Mouse (Mus musculus) intestine, postnatal 0 days (tissue): ENCODE results near the gene Cnn2. TPM values are rescaled to one million over a fixed set of nuclear protein-coding genes. Genes with fewer than 3 reads are reported as not detected.

Experiments used
- ATAC-seq: fragments of 200-750 bp; cut with Nextera tagmentation; 2 replicates; pipeline ENCODE4 v1.8.0; 2017; ENCODE audit warnings: mild to moderate bottlenecking, moderate TSS enrichment, moderate library complexity
- H3K27ac ChIP-seq: fragments of 300-500 bp; sonication (generic); 2 replicates; pipeline ENCODE4 v1.5.1; 2014; ENCODE audit warnings: mild to moderate bottlenecking, low read depth, low read length, moderate library complexity
- H3K27me3 ChIP-seq: fragments of 300-500 bp; sonication (generic); replicated peaks from 2 replicates; pipeline ENCODE4 v1.6.1; 2014; ENCODE audit warnings: low read length, mixed read lengths; ENCODE audit not compliant: control insufficient read depth, insufficient read depth
- H3K36me3 ChIP-seq: fragments of 300-500 bp; sonication (generic); 2 replicates; pipeline ENCODE4 v1.6.1; 2014; ENCODE audit warnings: mild to moderate bottlenecking, moderate library complexity; ENCODE audit not compliant: control insufficient read depth, insufficient read depth
- H3K4me1 ChIP-seq: fragments of 300-500 bp; sonication (generic); replicated peaks from 2 replicates; pipeline ENCODE4 v1.6.1; 2014; ENCODE audit warnings: antibody characterized with exemption, low read length, mixed read lengths; ENCODE audit not compliant: control insufficient read depth, insufficient read depth
- H3K4me2 ChIP-seq: fragments of 300-500 bp; sonication (generic); replicated peaks from 2 replicates; pipeline ENCODE4 v1.6.1; 2014; ENCODE audit warnings: low read depth, mild to moderate bottlenecking, moderate library complexity
- H3K4me3 ChIP-seq: fragments of 300-500 bp; sonication (generic); 2 replicates; pipeline ENCODE4 v1.5.1; 2014; ENCODE audit warnings: low read depth, low read length
- H3K9ac ChIP-seq: fragments of 300-500 bp; sonication (generic); 2 replicates; pipeline ENCODE4 v1.6.1; 2014; ENCODE audit warnings: mild to moderate bottlenecking, low read depth, low read length
- H3K9me3 ChIP-seq: fragments of 300-500 bp; sonication (generic); 2 replicates; pipeline ENCODE4 v1.6.1; 2016; ENCODE audit warnings: mixed run types; ENCODE audit not compliant: control insufficient read depth
- CTCF ChIP-seq: sonication (generic); IDR thresholded peaks from 2 replicates; pipeline ENCODE4 v1.5.1; 2016; ENCODE audit warnings: low read depth, mild to moderate bottlenecking, control low read depth, antibody characterized with exemption, moderate library complexity
- WGBS: fragments of 180-500 bp; shearing (Covaris S2); extraction: QIAGEN DNeasy Blood & Tissue Kit; methylation state at CpG from one replicate; pipeline ENCODE4 v1.1.7; 2014; 5-methylcytosine and 5-hydroxymethylcytosine counted together
- polyA plus RNA-seq: library from polyadenylated mRNA; unstranded; fragments of >200 nt; fragmentation: Nextera tagmentation; extraction: Ambion mirVana; gene quantifications from 2 replicates; pipeline ENCODE4 v1.2.1, GENCODE M21; 2015

The Cnn2 gene
- polyA plus RNA-seq, 1 experiment from 2014 or later: 109 TPM

GRCm38 (mm10) chr10:79974087-79974486 lies 14.3 kb upstream of the Cnn2 start:
- Histone ChIP-seq H3K36me3 (peaks cover 39% of the 10 kb centered on the region), H3K4me3 (no peak overlapping the region), H3K27me3 (peaks cover 23% of the 10 kb centered on the region), H3K9ac (no peak overlapping the region), H3K4me2 (no peak overlapping the region), H3K4me1 (no peaks in the 10 kb centered on the region), H3K27ac (no peak overlapping the region), H3K9me3 (no peaks in the 10 kb centered on the region)
- TF ChIP-seq CTCF: no peak
- WGBS: 91% methylated on average over 21 of the region's 21 CpGs
- no peak for ATAC-seq

GRCm38 (mm10) chr10:79974668-79975067 lies 13.7 kb upstream of the Cnn2 start:
- Histone ChIP-seq H3K4me2 (no peak overlapping the region), H3K27me3 (peaks cover 23% of the 10 kb centered on the region), H3K27ac (no peak overlapping the region), H3K36me3 (peaks cover 44% of the 10 kb centered on the region), H3K4me3 (no peak overlapping the region), H3K9me3 (no peaks in the 10 kb centered on the region), H3K9ac (no peak overlapping the region), H3K4me1 (no peaks in the 10 kb centered on the region)
- TF ChIP-seq CTCF: no peak
- ATAC-seq: no peak
- 86% methylated on average over 8 of the region's 8 CpGs for WGBS

GRCm38 (mm10) chr10:79976071-79976721 lies 12.2 kb upstream of the Cnn2 start:
- no peaks in the 10 kb centered on the region for H3K4me1 ChIP-seq
- 90% methylated on average over 28 of the region's 28 CpGs for WGBS

GRCm38 (mm10) chr10:79976722-79977107 lies 11.7 kb upstream of the Cnn2 start:
- Histone ChIP-seq H3K9ac (no peak overlapping the region), H3K4me1 (no peaks in the 10 kb centered on the region), H3K27me3 (peaks cover 7% of the 10 kb centered on the region; the same call in 1 of the 2 replicates), H3K4me3 (no peak overlapping the region), H3K36me3 (peaks cover 44% of the 10 kb centered on the region), H3K4me2 (no peak overlapping the region), H3K9me3 (no peaks in the 10 kb centered on the region), H3K27ac (peak overlapping the region; percentile 21; the same call in 1 of the 2 replicates)
- no peak for TF ChIP-seq CTCF
- ATAC-seq: no peak
- 75% methylated on average over 24 of the region's 36 CpGs for whole genome bisulfite sequencing

More at GRCm38 (mm10) chr10:79976071-79976721, 12.2 kb upstream of the Cnn2 start:
- ATAC-seq: no peak
- Histone ChIP-seq H3K27ac (peak overlapping the region; percentile 21; the same call in 1 of the 2 replicates), H3K9ac (no peak overlapping the region), H3K9me3 (no peaks in the 10 kb centered on the region), H3K36me3 (peaks cover 44% of the 10 kb centered on the region), H3K27me3 (peaks cover 11% of the 10 kb centered on the region), H3K4me2 (no peak overlapping the region), H3K4me3 (no peak overlapping the region)
- TF ChIP-seq CTCF: no peak

- no peaks in the 10 kb centered on the region for H3K9me3 ChIP-seq
- no peak for ATAC-seq
- 89% methylated on average over 28 of the region's 28 CpGs for WGBS
- 0 out of 2 replicates have a peak, but pooled peaks cover under 1% of the 10 kb centered on the region for H3K27me3 ChIP-seq
- H3K9ac ChIP-seq: no peak overlapping the region
- H3K4me3 ChIP-seq: no peak overlapping the region
- no peak overlapping the region for H3K27ac ChIP-seq
- TF ChIP-seq CTCF: no peak
- H3K36me3 ChIP-seq: peaks cover 44% of the 10 kb centered on the region
- no peaks in the 10 kb centered on the region for H3K4me1 ChIP-seq
- H3K4me2 ChIP-seq: no peak overlapping the region
These were observed 11.1 kb upstream of the Cnn2 start for GRCm38 (mm10) chr10:79977324-79977723.

GRCm38 (mm10) chr10:79978061-79978460 lies 10.3 kb upstream of the Cnn2 start:
- H3K4me1 ChIP-seq: 0 out of 2 replicates have a peak, but pooled peaks cover 3% of the 10 kb centered on the region
- H3K4me3 ChIP-seq: no peak overlapping the region
- no peak for TF ChIP-seq CTCF
- no peak for ATAC-seq
- WGBS: 95% methylated on average over 21 of the region's 21 CpGs
- no peaks in the 10 kb centered on the region for H3K27me3 ChIP-seq
- H3K36me3 ChIP-seq: peaks cover 44% of the 10 kb centered on the region
- H3K9me3 ChIP-seq: no peaks in the 10 kb centered on the region
- H3K27ac ChIP-seq: no peak overlapping the region
- H3K9ac ChIP-seq: no peak overlapping the region
- no peak overlapping the region for H3K4me2 ChIP-seq
